Mouse (Mus musculus): Measurements from ENCODE around the gene Crtc1. TPM values are rescaled to one million over a fixed set of nuclear protein-coding genes. Genes with fewer than 3 reads are reported as not detected.

Gene Crtc1
- polyA plus RNA-seq, 1 experiment from 2014 or later = 13.6 TPM

DNA sequence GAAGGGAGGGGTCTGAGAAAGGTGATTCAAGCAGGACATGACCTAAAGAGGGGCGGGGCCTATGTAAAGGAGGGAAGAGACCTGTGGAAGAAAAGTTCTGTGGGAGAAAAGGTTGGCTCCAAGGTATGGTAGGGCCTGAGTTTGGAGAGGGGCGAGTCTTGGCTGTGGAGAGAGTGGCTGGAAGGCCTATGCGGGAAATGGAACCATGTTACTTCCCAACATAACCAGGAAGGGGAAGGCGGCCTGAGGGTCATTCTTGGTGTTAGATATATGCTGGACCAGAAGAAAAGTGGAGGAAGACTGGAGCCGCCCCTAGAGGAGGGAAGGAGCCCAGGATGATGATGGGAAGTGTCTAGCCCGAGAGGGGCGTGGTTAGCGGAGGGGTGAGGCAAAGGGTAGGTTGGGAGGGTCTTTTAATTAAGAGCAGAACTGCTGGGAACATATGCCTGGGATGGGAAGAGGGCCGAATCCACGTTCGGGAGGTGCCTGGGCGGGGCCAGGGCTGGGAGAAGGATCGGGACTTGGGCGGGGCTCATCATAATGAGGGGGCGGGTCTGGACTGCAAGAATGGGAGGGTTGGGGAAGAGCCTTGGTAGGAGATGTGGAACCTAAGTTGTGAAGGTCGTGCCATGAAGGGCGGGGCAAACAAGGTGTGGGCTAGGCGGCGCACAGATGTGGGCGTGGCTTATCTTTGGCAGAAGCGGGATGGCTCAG is 38.0 kb upstream of the Crtc1 start:
- H3K9me3 ChIP-seq (ENCODE audit: control insufficient read depth, low read length) = no peaks in the 10 kb centered on the region
- WGBS = under 1% methylated on average over 21 of the region's 21 CpGs
- ATAC-seq (ENCODE audit: low FRiP score) = peak; percentile 51
- H3K4me2 ChIP-seq (replicated peaks; ENCODE audit: low read depth, low read length) = peak overlapping the region; percentile 88
- H3K4me1 ChIP-seq (replicated peaks; ENCODE audit: control insufficient read depth, insufficient read depth, low read length) = 0 out of 2 replicates have a peak, but pooled peaks cover 3% of the 10 kb centered on the region
- no peak overlapping the region for H3K27ac ChIP-seq (ENCODE audit: low read depth, low read length)
- H3K9ac ChIP-seq (ENCODE audit: low read depth, low read length) = no peak overlapping the region
- peaks cover 1% of the 10 kb centered on the region; the same call in 1 of the 2 replicates for H3K27me3 ChIP-seq (ENCODE audit: control insufficient read depth, insufficient read depth, low read length)
- no peaks in the 10 kb centered on the region for H3K36me3 ChIP-seq (ENCODE audit: control insufficient read depth, insufficient read depth, low read length)
- peak overlapping the region; percentile 79 for H3K4me3 ChIP-seq (ENCODE audit: low read depth, low read length)
- peak; percentile 42 for DNase-seq (ENCODE audit: low spot score)

GRCm38 (mm10) chr8:70476333-70477268 is 37.2 kb upstream of the Crtc1 start, which contains the start of gene Klhl26:
Gene Klhl26, minus strand, starts transcription at chr8:70476968.
- Histone ChIP-seq H3K27me3 (ENCODE audit: control insufficient read depth, insufficient read depth, low read length) (no peaks in the 10 kb centered on the region; the same call in 1 of the 2 replicates), H3K36me3 (ENCODE audit: control insufficient read depth, insufficient read depth, low read length) (no peaks in the 10 kb centered on the region), H3K4me3 (ENCODE audit: low read depth, low read length) (peak within 1 kb of the TSS; percentile 79), H3K4me2 (replicated peaks; ENCODE audit: low read depth, low read length) (peak within 1 kb of the TSS; percentile 88), H3K27ac (ENCODE audit: low read depth, low read length) (no peak within 1 kb of the TSS), H3K9ac (ENCODE audit: low read depth, low read length) (peak within 1 kb of the TSS; percentile 83), H3K9me3 (ENCODE audit: control insufficient read depth, low read length) (no peaks in the 10 kb centered on the region), H3K4me1 (replicated peaks; ENCODE audit: control insufficient read depth, insufficient read depth, low read length) (0 out of 2 replicates have a peak, but pooled peaks cover 3% of the 10 kb centered on the region)
- under 1% methylated on average over 53 of the region's 53 CpGs for WGBS
- ATAC-seq (ENCODE audit: low FRiP score) (peak; percentile 86), DNase-seq (ENCODE audit: low spot score) (peak; percentile 95)

- Histone ChIP-seq H3K9me3 (ENCODE audit: control insufficient read depth, low read length) (no peaks in the 10 kb centered on the region), H3K4me1 (replicated peaks; ENCODE audit: control insufficient read depth, insufficient read depth, low read length) (0 out of 2 replicates have a peak, but pooled peaks cover 3% of the 10 kb centered on the region), H3K4me2 (replicated peaks; ENCODE audit: low read depth, low read length) (no peak overlapping the region), H3K27me3 (ENCODE audit: control insufficient read depth, insufficient read depth, low read length) (no peaks in the 10 kb centered on the region), H3K9ac (ENCODE audit: low read depth, low read length) (no peak overlapping the region), H3K36me3 (ENCODE audit: control insufficient read depth, insufficient read depth, low read length) (no peaks in the 10 kb centered on the region), H3K27ac (ENCODE audit: low read depth, low read length) (no peak overlapping the region), H3K4me3 (ENCODE audit: low read depth, low read length) (no peak overlapping the region)
- ATAC-seq (ENCODE audit: low FRiP score) (no peak), DNase-seq (ENCODE audit: low spot score) (no peak)
- over 99% methylated on average over 7 of the region's 7 CpGs for WGBS
These were observed 32.5 kb upstream of the Crtc1 start for GRCm38 (mm10) chr8:70471856-70472255.

DNA sequence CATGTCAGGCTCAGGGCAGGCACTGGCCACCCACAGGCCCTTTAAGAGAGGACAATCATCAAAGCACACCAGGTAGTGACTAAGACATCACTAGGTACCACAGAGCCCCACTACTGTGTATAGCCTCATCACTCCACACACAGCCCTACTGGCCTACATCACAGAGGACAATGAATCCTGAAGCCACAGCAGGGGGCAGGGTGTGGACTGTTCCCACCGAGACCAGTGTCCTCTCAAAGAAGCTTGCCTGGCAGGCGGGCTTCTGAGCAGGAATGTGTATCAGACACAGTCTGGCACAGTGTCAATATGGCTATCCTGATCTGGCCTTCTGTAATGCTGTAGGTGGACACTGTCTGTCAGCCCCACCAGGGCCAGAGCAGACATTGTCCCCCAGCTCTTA is 30.6 kb upstream of the Crtc1 start:
- Histone ChIP-seq H3K27me3 (ENCODE audit: control insufficient read depth, insufficient read depth, low read length) (no peaks in the 10 kb centered on the region), H3K9ac (ENCODE audit: low read depth, low read length) (no peak overlapping the region), H3K4me2 (replicated peaks; ENCODE audit: low read depth, low read length) (no peak overlapping the region), H3K4me3 (ENCODE audit: low read depth, low read length) (no peak overlapping the region), H3K9me3 (ENCODE audit: control insufficient read depth, low read length) (no peaks in the 10 kb centered on the region), H3K36me3 (ENCODE audit: control insufficient read depth, insufficient read depth, low read length) (no peaks in the 10 kb centered on the region), H3K27ac (ENCODE audit: low read depth, low read length) (peak overlapping the region; percentile 12; the same call in 1 of the 2 replicates), H3K4me1 (replicated peaks; ENCODE audit: control insufficient read depth, insufficient read depth, low read length) (no peaks in the 10 kb centered on the region)
- ATAC-seq (ENCODE audit: low FRiP score) (no peak), DNase-seq (ENCODE audit: low spot score) (no peak)
- WGBS = 60% methylated on average over 2 of the region's 2 CpGs

DNA sequence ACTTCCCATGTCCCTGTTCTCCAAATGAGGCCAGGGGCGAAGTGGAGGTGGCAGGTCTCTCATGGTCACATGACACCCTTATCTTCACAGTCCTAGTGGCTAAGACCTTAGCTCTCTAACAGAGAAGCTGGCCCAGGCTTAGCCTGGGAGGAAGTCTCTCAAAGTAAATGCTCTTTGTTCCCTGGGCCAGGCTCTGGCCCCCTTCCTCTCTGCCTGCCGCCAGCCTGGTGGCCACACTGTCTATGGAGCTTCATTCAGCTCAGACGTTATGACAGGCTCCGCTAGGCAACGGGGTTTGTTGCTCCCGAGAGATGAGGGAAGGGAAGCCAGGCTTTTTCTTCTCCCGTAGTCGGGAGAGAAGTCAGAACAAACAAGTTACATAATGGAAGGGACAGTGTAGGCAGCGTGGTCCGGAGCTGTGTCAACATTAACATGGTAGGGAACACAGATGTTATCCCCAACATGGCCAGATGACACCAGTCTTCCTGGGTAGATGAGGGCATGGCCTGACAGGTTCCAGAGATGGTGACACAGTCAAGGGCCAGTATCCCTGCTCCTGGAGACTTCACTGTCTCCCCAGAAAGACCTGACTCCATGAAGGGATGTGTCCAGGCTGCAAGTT is 30.0 kb upstream of the Crtc1 start:
- no peak overlapping the region for H3K4me3 ChIP-seq (ENCODE audit: low read depth, low read length)
- H3K9ac ChIP-seq (ENCODE audit: low read depth, low read length) = no peak overlapping the region
- no peaks in the 10 kb centered on the region for H3K9me3 ChIP-seq (ENCODE audit: control insufficient read depth, low read length)
- ATAC-seq (ENCODE audit: low FRiP score) (no peak), DNase-seq (ENCODE audit: low spot score) (no peak)
- WGBS = 67% methylated on average over 10 of the region's 10 CpGs
- H3K4me1 ChIP-seq (replicated peaks; ENCODE audit: control insufficient read depth, insufficient read depth, low read length) = no peaks in the 10 kb centered on the region
- no peak overlapping the region for H3K4me2 ChIP-seq (replicated peaks; ENCODE audit: low read depth, low read length)
- no peaks in the 10 kb centered on the region for H3K36me3 ChIP-seq (ENCODE audit: control insufficient read depth, insufficient read depth, low read length)
- H3K27ac ChIP-seq (ENCODE audit: low read depth, low read length) = peak overlapping the region; percentile 17; the same call in 1 of the 2 replicates
- H3K27me3 ChIP-seq (ENCODE audit: control insufficient read depth, insufficient read depth, low read length) = no peaks in the 10 kb centered on the region

DNA sequence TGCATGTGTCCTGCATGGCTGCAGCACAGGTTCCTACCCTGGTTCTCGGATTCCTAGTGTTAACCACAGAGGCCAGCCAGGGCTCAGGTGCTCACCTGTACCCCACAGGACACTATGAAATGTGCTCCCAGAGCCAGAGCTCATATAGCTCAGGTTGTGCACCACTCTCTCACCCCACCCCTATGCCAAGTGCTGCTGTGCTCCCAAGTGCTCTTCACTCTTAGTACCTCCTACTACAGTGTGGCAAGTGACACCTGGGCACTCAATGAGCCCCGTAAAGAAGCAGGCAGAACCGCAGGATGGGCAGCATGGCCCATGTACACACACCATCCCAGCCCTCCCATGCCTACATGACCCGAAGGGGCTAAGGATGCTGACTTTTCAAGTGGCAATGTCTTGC is 29.4 kb upstream of the Crtc1 start:
- WGBS = 89% methylated on average over 4 of the region's 4 CpGs
- H3K27me3 ChIP-seq (ENCODE audit: control insufficient read depth, insufficient read depth, low read length) = no peaks in the 10 kb centered on the region
- H3K4me2 ChIP-seq (replicated peaks; ENCODE audit: low read depth, low read length) = no peak overlapping the region
- no peak overlapping the region for H3K4me3 ChIP-seq (ENCODE audit: low read depth, low read length)
- no peaks in the 10 kb centered on the region for H3K9me3 ChIP-seq (ENCODE audit: control insufficient read depth, low read length)
- no peaks in the 10 kb centered on the region for H3K4me1 ChIP-seq (replicated peaks; ENCODE audit: control insufficient read depth, insufficient read depth, low read length)
- no peak for ATAC-seq (ENCODE audit: low FRiP score)
- H3K27ac ChIP-seq (ENCODE audit: low read depth, low read length) = 0 out of 2 replicates have a peak overlapping the region, but pooled peaks have one; percentile 17
- DNase-seq (ENCODE audit: low spot score) = no peak
- H3K36me3 ChIP-seq (ENCODE audit: control insufficient read depth, insufficient read depth, low read length) = no peaks in the 10 kb centered on the region
- no peak overlapping the region for H3K9ac ChIP-seq (ENCODE audit: low read depth, low read length)

DNA sequence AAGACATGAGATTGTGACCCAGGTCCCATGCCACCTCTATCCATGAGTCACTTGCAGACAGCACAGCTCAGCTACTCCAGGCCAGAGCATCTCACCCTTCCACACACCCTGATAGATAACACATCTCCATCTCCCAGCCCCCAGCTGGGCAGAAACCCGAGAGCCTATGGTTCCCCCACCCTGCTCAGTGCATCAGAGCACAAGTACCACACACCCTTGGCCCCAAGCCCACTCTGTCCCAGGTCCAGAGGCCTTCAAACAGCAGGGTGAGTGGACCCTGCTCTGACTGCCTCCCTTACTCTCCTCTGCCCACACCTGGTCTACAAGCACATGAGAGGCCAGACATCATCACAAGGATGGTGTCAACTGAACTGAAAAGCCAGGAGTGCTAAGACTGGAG is 28.5 kb upstream of the Crtc1 start:
- H3K4me3 ChIP-seq (ENCODE audit: low read depth, low read length) = no peak overlapping the region
- H3K36me3 ChIP-seq (ENCODE audit: control insufficient read depth, insufficient read depth, low read length) = no peaks in the 10 kb centered on the region
- H3K4me2 ChIP-seq (replicated peaks; ENCODE audit: low read depth, low read length) = no peak overlapping the region
- 74% methylated on average over 1 of the region's 1 CpGs for WGBS
- no peaks in the 10 kb centered on the region for H3K27me3 ChIP-seq (ENCODE audit: control insufficient read depth, insufficient read depth, low read length)
- no peaks in the 10 kb centered on the region for H3K4me1 ChIP-seq (replicated peaks; ENCODE audit: control insufficient read depth, insufficient read depth, low read length)
- no peak overlapping the region for H3K9ac ChIP-seq (ENCODE audit: low read depth, low read length)
- ATAC-seq (ENCODE audit: low FRiP score) = no peak
- H3K27ac ChIP-seq (ENCODE audit: low read depth, low read length) = no peak overlapping the region
- no peaks in the 10 kb centered on the region for H3K9me3 ChIP-seq (ENCODE audit: control insufficient read depth, low read length)
- DNase-seq (ENCODE audit: low spot score) = no peak

DNA sequence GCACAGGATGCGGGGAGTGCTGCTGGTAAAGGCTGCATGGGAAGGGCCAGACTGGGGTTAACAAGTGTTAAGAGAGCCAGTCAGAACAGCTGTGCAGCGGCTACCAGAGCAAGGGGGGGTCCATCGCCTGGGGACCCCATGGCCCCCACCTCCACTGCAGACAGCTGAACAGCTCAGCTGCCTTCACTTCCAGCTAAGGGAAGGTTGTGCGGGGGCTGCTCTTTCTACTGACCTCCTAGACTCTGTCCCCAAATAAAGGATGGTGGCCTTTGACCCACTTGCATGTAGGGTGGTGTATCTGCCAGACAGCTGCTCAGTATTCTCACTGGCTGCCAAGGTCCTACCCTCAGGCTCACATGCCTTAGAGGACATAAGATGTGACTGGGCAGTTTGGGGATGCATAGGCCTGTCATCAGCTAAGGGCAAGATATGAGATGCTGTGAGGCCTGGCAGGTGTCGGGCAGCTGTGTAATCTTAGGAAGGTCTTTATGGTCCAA is 27.9 kb upstream of the Crtc1 start:
- DNase-seq (ENCODE audit: low spot score) = no peak
- Histone ChIP-seq H3K9ac (ENCODE audit: low read depth, low read length) (no peak overlapping the region), H3K27ac (ENCODE audit: low read depth, low read length) (no peak overlapping the region), H3K4me2 (replicated peaks; ENCODE audit: low read depth, low read length) (no peak overlapping the region), H3K4me3 (ENCODE audit: low read depth, low read length) (no peak overlapping the region), H3K27me3 (ENCODE audit: control insufficient read depth, insufficient read depth, low read length) (no peaks in the 10 kb centered on the region), H3K36me3 (ENCODE audit: control insufficient read depth, insufficient read depth, low read length) (no peaks in the 10 kb centered on the region), H3K4me1 (replicated peaks; ENCODE audit: control insufficient read depth, insufficient read depth, low read length) (no peaks in the 10 kb centered on the region), H3K9me3 (ENCODE audit: control insufficient read depth, low read length) (no peaks in the 10 kb centered on the region)
- WGBS = 55% methylated on average over 5 of the region's 5 CpGs
- ATAC-seq (ENCODE audit: low FRiP score) = no peak
